ENCODE assay signal across 8 mouse cellular contexts in the genomic region with DNA sequence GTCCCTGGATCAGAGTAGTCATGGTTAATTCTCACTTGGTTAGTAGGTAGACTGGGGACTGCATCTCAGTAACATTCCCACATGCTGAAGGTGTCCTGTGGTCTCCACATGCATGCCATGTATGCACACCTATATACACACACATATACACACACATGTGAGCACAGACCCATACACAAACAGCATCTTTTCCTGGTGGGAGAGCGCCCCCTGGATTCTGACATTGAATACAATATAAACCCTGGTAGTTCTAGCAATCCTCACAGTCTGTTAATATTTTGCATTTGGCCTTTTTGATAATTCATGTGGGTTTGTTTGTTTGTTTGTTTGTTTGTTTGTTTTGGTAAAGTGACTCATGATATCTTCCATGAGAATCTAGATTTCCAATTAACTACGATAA.
DNase-seq lines count a peak whose midpoint lies in the region; ATAC-seq and TF ChIP-seq lines count a peak whose summit lies in the region.

No protein-coding gene starts in this region.

- no peaks in the 10 kb centered on the region for H3K27me3 ChIP-seq in hindbrain, postnatal 0 days (ENCODE audit: insufficient read depth, low read length)
- peaks cover 4% of the 10 kb centered on the region; the same call in 1 of the 2 replicates for H3K27me3 ChIP-seq in hindbrain, embryonic 12.5 days

- H3K27ac ChIP-seq in hindbrain, postnatal 0 days = no peak overlapping the region
- H3K27ac ChIP-seq in hindbrain, embryonic 12.5 days = no peak overlapping the region

- no peaks in the 10 kb centered on the region for H3K36me3 ChIP-seq in hindbrain, postnatal 0 days (ENCODE audit: insufficient read depth, low read length)
- no peaks in the 10 kb centered on the region for H3K36me3 ChIP-seq in hindbrain, embryonic 12.5 days

- 77% methylated on average over 2 of the region's 2 CpGs for WGBS in hindbrain, postnatal 0 days
- WGBS in hindbrain, embryonic 12.5 days = 74% methylated on average over 2 of the region's 2 CpGs

- no peaks in the 10 kb centered on the region for H3K9me3 ChIP-seq in hindbrain, postnatal 0 days (ENCODE audit: low read length)
- no peaks in the 10 kb centered on the region for H3K9me3 ChIP-seq in hindbrain, embryonic 12.5 days (replicated peaks)

- no peak overlapping the region for H3K4me3 ChIP-seq in hindbrain, postnatal 0 days (ENCODE audit: low read length)
- H3K4me3 ChIP-seq in hindbrain, embryonic 12.5 days = no peak overlapping the region

- no peak overlapping the region for H3K9ac ChIP-seq in hindbrain, postnatal 0 days (replicated peaks; ENCODE audit: low read length)
- H3K9ac ChIP-seq in hindbrain, embryonic 12.5 days = no peak overlapping the region

- ATAC-seq in hindbrain, postnatal 0 days = no peak
- ATAC-seq in hindbrain, embryonic 12.5 days (ENCODE audit: low FRiP score) = no peak
- no peak for ATAC-seq in erythroid progenitor cell, adult 5-6 weeks (replicated peaks; ENCODE audit: low FRiP score, poor library complexity, severe bottlenecking)

- H3K4me1 ChIP-seq in hindbrain, postnatal 0 days (ENCODE audit: insufficient read depth, low read length) = no peaks in the 10 kb centered on the region
- H3K4me1 ChIP-seq in hindbrain, embryonic 12.5 days = peaks cover 24% of the 10 kb centered on the region

- DNase-seq in hindbrain, postnatal 0 days (ENCODE audit: low spot score) = peak; percentile 44
- peak; percentile 60 for DNase-seq in CD4-positive helper T cell, adult 2 months (ENCODE audit: low read depth, low spot score)
- DNase-seq in adrenal gland, adult 2 months = peak; percentile 36
- DNase-seq in kidney, postnatal 14 days = peak; percentile 47
- DNase-seq in spleen, postnatal 4 days (ENCODE audit: low spot score in 2 of 2) = peak; percentile 31 to 77
- no peak for DNase-seq in cerebellum, adult 8-10 months

- peak; percentile 60 for TF ChIP-seq CTCF in hindbrain, postnatal 0 days (IDR thresholded peaks at IDR 0.05; ENCODE audit: low read depth)

- H3K4me2 ChIP-seq in hindbrain, postnatal 0 days (ENCODE audit: low read depth, low read length) = no peak overlapping the region
- no peak overlapping the region for H3K4me2 ChIP-seq in hindbrain, embryonic 12.5 days (replicated peaks)
